Mouse (Mus musculus) megakaryocyte, embryonic 14.5 days (primary cell): ENCODE results near the gene Lgals4. TPM values are rescaled to one million over a fixed set of nuclear protein-coding genes. Genes with fewer than 3 reads are reported as not detected.

Source experiments
- H3K27me3 ChIP-seq: replicated peaks from 2 replicates; pipeline ENCODE3; 2012; ENCODE audit warnings: inconsistent platforms
- H3K36me3 ChIP-seq: replicated peaks from 2 replicates; pipeline ENCODE3; 2012; ENCODE audit warnings: low read length, inconsistent platforms, mixed read lengths
- H3K4me1 ChIP-seq: 2 replicates; pipeline ENCODE4 v1.6.1; 2012; ENCODE audit warnings: inconsistent platforms
- H3K4me3 ChIP-seq: replicated peaks from 2 replicates; pipeline ENCODE3; 2012; ENCODE audit warnings: moderate library complexity, mild to moderate bottlenecking, inconsistent platforms
- H3K9me3 ChIP-seq: 2 replicates; pipeline ENCODE4 v1.6.1; 2012; ENCODE audit warnings: inconsistent platforms
- FLI1 ChIP-seq: IDR thresholded peaks from 2 replicates; pipeline ENCODE4 v1.6.1; 2012; ENCODE audit warnings: low read length, inconsistent platforms, mixed read lengths
- GATA1 ChIP-seq: IDR thresholded peaks from 3 replicates; pipeline ENCODE4 v1.6.1; 2012; ENCODE audit warnings: mixed read lengths, low read length, inconsistent platforms, borderline replicate concordance
- polyA plus RNA-seq: library from polyadenylated mRNA; stranded (reverse); fragments of >175 nt; gene quantifications from 2 replicates; pipeline ENCODE4 v1.2.3, GENCODE M21; 2012; ENCODE audit warnings: low replicate concordance; ENCODE audit not compliant: insufficient read depth

Gene Lgals4
- polyA plus RNA-seq, 1 experiment = 1.3 TPM

DNA sequence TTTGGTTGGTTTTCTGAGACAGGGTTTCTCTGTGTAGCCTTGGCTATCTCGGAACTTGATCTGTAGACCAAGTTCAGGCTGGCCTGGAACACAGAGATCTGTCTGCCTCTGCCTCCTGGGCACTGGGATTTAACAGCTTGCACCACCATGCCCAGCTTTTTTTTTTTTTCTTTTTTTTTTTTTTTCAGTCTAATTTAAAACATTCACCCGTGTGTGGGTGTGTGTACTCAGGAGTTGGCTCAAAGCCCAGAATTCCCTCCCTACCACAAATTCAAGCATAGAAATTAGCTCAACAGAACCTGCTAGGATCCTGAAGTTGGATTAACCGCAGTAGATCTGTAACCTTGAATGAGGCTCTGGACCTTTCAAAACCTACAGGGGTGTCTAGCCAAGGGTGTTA lies 6.3 kb upstream of the Lgals4 start:
- H3K9me3 ChIP-seq = no peaks in the 10 kb centered on the region
- H3K4me1 ChIP-seq = peaks cover 78% of the 10 kb centered on the region
- peaks cover 72% of the 10 kb centered on the region for H3K36me3 ChIP-seq
- TF ChIP-seq GATA1 (no peak), FLI1 (no peak)
- H3K4me3 ChIP-seq = no peak overlapping the region
- H3K27me3 ChIP-seq = no peaks in the 10 kb centered on the region

DNA sequence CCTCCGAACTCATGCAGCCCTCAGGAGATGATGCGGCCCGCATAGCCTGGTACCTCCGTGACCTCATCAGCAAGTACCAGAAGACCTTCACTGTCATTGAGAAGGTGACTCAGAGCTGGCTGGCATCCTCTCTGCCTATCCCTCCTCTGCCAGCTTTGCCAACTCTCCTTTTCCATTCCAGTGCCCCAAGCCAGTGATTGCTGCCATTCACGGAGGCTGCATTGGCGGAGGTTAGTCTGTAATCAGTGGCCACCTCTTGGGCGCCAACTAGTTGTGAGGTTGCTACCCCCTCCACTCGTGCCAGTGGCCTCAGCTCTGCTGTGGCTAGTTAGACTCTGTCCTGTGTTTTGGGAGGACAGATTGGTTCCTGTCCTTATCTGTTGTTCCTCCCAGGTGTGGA lies 3.8 kb upstream of the Lgals4 start:
- Histone ChIP-seq H3K9me3 (no peaks in the 10 kb centered on the region), H3K27me3 (no peaks in the 10 kb centered on the region), H3K36me3 (peaks cover 70% of the 10 kb centered on the region), H3K4me1 (peaks cover 66% of the 10 kb centered on the region), H3K4me3 (no peak overlapping the region)
- TF ChIP-seq FLI1 = no peak
- TF ChIP-seq GATA1 = no peak

DNA sequence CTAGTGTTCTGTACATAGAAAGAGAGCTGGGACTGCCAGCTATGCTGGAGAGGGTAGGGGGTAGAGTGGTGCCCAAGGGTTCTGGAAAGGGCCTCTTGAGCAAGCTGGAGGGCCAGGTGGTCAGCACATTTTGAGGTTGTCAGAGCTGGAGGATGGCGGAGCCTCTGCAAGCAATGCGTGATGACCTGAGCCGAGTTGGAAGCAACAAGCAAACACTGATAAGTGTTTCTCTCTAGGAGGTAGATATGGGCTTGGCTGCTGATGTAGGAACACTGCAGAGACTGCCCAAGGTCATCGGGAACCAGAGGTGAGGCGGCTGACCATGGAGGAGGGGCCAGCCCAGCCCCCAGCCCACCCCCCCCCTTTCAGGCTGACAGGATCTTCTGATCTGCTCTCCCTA lies 2.7 kb upstream of the Lgals4 start:
- TF ChIP-seq GATA1 = no peak
- H3K36me3 ChIP-seq = peaks cover 71% of the 10 kb centered on the region

DNA sequence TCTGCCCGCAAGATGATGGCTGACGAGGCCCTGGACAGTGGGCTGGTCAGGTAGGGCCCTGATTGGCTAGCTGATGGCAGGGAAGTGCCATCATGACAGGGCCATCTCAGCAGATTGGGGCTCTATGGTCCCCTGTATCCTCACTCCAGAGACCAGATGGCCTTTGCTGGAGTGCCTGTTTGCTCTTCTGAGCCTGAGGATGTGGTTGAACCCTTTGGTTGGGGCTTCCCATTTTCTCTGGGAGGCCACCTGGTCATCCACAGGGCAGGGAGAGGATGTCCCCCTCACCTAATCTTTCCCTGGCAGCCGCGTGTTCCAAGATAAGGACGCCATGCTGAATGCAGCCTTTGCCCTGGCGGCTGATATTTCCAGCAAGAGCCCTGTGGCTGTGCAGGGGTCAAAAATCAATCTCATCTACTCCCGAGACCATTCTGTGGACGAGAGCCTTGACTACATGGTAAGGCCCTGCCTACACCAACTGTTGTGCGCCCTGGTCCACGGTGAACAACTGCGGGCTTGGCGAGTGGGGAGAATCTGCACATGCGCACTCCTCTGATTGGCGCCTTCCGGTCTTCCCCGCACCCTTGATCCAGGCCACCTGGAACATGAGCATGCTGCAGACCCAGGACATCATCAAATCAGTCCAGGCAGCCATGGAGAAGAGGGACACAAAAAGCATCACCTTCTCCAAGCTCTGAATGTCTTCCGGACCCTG lies 2.1 kb upstream of the Lgals4 start:
- no peak for TF ChIP-seq GATA1
- no peak for TF ChIP-seq FLI1
- Histone ChIP-seq H3K36me3 (peaks cover 66% of the 10 kb centered on the region), H3K9me3 (no peaks in the 10 kb centered on the region), H3K4me1 (peaks cover 58% of the 10 kb centered on the region), H3K27me3 (no peaks in the 10 kb centered on the region), H3K4me3 (peak overlapping the region; percentile 54)

More for the DNA sequence above, 2.7 kb upstream of the Lgals4 start:
- Histone ChIP-seq H3K4me1 (peaks cover 64% of the 10 kb centered on the region), H3K4me3 (no peak overlapping the region), H3K27me3 (no peaks in the 10 kb centered on the region), H3K9me3 (no peaks in the 10 kb centered on the region)

DNA sequence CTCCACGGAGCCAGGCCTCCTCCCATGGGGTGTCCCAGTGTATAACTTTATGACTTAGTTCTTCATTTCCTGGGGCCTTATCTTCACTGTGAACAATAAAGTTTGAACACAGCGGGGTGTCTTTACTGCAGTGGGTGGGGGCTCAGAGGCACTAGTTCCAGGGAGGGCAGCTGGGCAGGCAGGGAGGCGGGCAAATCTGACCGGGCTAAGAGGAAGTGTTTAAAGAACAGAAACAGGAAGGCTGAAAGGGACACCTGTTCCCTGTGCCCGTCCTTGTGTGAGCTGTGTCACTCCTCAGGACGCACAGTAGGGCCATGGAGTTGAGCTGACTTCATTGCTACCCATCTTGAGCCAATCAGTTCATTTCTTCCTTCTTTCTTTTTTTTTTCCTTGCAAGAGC lies 1.5 kb upstream of the Lgals4 start:
- Histone ChIP-seq H3K4me1 (peaks cover 56% of the 10 kb centered on the region), H3K9me3 (no peaks in the 10 kb centered on the region), H3K4me3 (no peak overlapping the region), H3K27me3 (no peaks in the 10 kb centered on the region), H3K36me3 (peaks cover 70% of the 10 kb centered on the region)
- TF ChIP-seq GATA1 (no peak), FLI1 (no peak)

DNA sequence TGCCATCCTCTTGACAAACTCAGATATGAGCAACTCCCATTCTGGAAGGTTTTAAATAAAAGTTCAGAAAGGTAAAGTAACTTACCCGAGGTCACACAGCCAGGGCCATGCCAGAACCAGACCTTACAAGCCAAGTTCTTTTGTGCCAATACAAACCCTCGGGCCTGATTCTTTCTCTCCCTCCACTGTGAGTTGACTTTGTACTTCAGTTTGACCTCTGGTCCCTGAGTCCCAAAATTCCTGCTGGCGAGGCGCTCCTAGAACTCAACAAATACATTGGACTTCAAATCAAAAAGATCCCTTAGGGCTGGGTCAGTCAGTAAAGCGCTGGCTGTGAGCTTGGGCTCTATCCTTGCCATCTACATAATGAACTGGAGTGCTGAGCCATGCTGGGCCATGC lies 3.3 kb downstream of the Lgals4 start:
- H3K27me3 ChIP-seq = no peaks in the 10 kb centered on the region
- H3K4me3 ChIP-seq = no peak overlapping the region
- peaks cover 21% of the 10 kb centered on the region for H3K4me1 ChIP-seq
- TF ChIP-seq GATA1 (no peak), FLI1 (no peak)
- peaks cover 65% of the 10 kb centered on the region for H3K36me3 ChIP-seq
- no peaks in the 10 kb centered on the region for H3K9me3 ChIP-seq

DNA sequence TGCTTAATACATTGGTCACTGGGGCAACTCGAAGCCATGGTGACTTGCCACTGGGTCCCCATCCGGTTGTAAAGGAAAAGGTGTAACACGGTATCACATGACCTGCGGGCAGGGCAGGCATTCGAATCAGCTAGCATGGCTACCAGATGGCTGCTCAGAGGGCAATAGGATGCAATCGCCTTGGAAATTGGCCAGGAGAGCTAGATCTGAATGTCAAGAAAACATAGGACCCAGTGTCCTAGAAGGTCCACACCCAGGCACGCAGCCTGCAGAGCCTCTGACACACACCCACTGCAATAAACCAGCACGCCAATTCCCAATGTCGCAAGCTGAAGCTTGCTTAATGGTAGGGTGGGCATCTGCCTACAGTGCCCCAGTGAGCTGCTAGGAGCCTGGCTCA lies 4.7 kb downstream of the Lgals4 start:
- Histone ChIP-seq H3K4me3 (no peak overlapping the region), H3K27me3 (no peaks in the 10 kb centered on the region), H3K9me3 (no peaks in the 10 kb centered on the region), H3K4me1 (peaks cover 17% of the 10 kb centered on the region), H3K36me3 (peaks cover 56% of the 10 kb centered on the region)
- TF ChIP-seq GATA1 (no peak), FLI1 (no peak)

DNA sequence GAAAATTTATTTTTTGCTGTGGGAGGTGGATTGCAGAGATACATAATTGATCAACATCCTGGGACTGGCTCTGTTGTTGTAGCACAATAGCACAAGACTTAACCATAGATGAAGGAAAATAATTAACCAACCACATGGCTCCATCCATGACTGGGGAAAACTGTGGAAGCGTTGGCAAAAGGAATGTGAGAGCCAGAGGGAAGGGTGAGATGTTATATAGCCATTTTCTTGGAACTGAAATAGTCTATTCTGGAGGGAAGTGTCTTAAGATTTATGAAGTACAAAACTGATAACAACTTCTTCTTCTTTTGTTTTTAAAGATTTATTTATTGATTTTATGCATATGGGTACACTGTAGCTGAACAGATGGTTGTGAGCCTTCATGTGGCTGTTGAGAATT lies 13.6 kb downstream of the Lgals4 start:
- peaks cover 15% of the 10 kb centered on the region for H3K27me3 ChIP-seq
- peaks cover 3% of the 10 kb centered on the region; the same call in 1 of the 2 replicates for H3K9me3 ChIP-seq
- peaks cover 9% of the 10 kb centered on the region for H3K4me1 ChIP-seq
- H3K4me3 ChIP-seq = no peak overlapping the region
- no peaks in the 10 kb centered on the region for H3K36me3 ChIP-seq
- no peak for TF ChIP-seq FLI1
- TF ChIP-seq GATA1 = no peak

DNA sequence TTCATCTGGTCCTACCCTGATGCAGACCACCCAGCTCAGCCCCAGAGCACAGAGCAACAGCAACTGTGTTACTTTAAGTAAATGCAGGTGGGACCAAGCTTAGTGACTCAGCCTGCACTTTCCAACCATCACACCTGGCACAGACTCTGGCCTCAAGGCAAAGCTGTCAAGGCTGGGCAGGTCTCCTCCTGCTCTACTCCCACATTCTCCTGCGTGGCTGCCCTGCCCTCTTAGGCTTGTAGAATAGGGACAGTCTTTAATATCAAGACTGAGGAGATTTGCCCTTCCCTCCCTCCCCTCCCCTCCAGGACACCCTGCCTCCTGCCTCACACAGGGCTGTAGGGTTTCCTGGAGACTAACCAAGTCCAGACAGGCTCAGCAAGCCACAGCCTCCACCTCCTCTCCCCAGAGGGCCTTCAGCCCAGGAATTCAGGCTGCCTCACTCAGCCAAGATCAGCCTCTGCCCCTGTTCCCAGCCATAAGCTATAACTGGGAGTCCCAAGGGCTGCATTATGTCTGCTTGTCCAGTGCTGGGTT lies 16.1 kb downstream of the Lgals4 start:
- peaks cover 3% of the 10 kb centered on the region; the same call in 1 of the 2 replicates for H3K9me3 ChIP-seq
- H3K4me3 ChIP-seq = no peak overlapping the region
- peaks cover 9% of the 10 kb centered on the region for H3K4me1 ChIP-seq
- H3K27me3 ChIP-seq = peaks cover 15% of the 10 kb centered on the region
- H3K36me3 ChIP-seq = no peaks in the 10 kb centered on the region
- TF ChIP-seq GATA1 = no peak
- TF ChIP-seq FLI1 = no peak

DNA sequence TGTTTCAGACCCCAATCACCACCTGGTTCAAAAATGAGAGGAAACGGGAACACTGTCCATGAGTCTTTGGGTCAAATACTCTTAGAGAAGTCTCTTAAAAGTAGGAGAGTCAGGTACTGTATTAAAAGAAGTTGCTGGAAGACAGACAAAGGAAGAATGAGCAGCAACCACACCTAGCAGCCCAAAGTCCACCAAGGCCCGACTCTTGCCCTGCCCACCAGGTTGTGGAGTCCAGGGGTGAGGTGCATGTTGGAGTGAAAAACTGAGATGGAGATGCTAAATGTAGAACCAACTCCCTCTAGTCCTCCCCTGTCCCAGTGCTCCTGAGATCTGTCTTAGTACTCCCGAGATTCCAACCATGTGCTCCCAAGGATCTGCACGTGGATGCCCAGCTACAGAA lies 17.0 kb downstream of the Lgals4 start:
- peaks cover 9% of the 10 kb centered on the region for H3K4me1 ChIP-seq
- peaks cover 15% of the 10 kb centered on the region for H3K27me3 ChIP-seq
- peaks cover 3% of the 10 kb centered on the region; the same call in 1 of the 2 replicates for H3K9me3 ChIP-seq
- no peak overlapping the region for H3K4me3 ChIP-seq
- H3K36me3 ChIP-seq = no peaks in the 10 kb centered on the region
- TF ChIP-seq GATA1 (no peak), FLI1 (no peak)
